Mouse (Mus musculus) retina, embryonic 14.5 days (tissue): ENCODE data around the gene Gstm5.
"Not testable (repeated sequence)": the region's sequence is repeated elsewhere in the genome, so short reads cannot be mapped to it uniquely, and the experiment has no call there.

Experiments
- DNase-seq: peaks from one replicate; pipeline ENCODE4 v3.0.0-alpha.2; 2015; ENCODE audit warnings: low spot score

The Gstm5 gene

GRCm38 (mm10) chr3:107873335-107874251 is 22.0 kb upstream of the Gstm5 start:
- DNase-seq: no peak

DNA sequence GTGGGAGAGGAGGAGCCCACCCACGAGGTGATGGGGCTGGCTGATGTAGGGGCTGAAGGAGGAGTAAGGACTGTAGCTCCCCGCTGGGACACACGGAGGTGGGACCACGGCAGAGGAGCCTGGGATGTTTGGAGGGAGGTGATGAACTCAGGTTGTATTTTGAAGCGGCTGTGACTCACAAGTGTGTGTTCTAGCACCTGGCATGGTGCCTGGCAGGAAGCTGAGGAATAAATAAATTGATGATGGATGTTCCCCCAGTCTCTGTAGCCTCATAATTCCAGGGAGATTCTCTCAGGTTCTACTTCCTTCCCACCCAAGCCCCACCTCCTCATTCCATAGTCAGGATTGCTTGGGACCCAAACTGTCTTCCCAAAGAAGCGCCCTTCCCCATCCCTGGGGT is 20.4 kb upstream of the Gstm5 start:
- DNase-seq: no peak

- DNase-seq: no peak
Observed at GRCm38 (mm10) chr3:107877005-107877404, 18.6 kb upstream of the Gstm5 start, which contains the start of gene Eps8l3. Gene Eps8l3, plus strand, starts transcription at chr3:107877229.

- DNase-seq: no peak
Observed at GRCm38 (mm10) chr3:107877747-107878736, 17.6 kb upstream of the Gstm5 start.

DNA sequence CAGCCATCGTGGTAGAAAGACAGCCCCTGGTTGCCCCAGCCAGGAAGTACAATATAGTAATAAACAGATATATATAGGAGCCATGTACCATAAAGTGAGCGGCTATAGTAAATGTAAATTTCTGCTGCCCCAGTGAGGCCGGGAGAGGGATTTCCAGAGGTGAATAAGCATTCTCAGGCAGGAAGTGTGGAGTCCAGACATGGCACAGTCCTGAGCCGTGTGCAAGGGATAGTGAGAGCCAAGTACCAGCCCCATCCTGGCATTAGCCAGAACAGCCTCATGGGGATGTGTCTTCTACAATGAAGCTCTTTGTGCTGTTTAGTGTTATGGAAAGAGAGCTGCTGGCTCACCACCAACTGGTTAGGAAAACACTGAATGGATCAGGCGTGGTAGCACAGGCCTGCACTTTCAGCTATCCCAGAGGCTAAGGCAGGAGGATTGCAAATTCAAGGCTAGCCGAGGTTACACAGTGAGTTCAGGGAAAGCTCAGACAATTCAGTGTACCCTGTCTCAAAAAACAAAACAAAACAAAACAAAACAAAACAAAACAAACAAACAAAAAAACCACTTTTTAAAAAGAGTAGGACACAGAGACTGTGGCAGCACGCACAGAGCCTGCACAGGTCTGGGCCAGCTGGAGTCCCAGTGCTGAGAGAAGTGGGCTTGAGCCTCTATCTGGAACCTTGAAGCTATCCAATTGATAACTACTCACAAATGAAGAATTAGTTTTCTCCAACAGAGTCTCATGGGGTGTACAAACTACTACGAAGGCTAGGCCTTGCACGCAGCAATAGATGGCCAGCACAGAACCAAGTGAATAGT is 7.7 kb upstream of the Gstm5 start:
- DNase-seq: no peak

GRCm38 (mm10) chr3:107889236-107889635 is 6.4 kb upstream of the Gstm5 start:
- DNase-seq: not testable (repeated sequence)

GRCm38 (mm10) chr3:107895194-107895719 is 364 bp upstream of the Gstm5 start:
- DNase-seq: no peak

- no peak for DNase-seq
Observed at GRCm38 (mm10) chr3:107898691-107899090, 3.1 kb downstream of the Gstm5 start.

GRCm38 (mm10) chr3:107900955-107901673 is 5.5 kb downstream of the Gstm5 start:
- no peak for DNase-seq

- DNase-seq: no peak
Observed at GRCm38 (mm10) chr3:107905942-107906341, 10.3 kb downstream of the Gstm5 start.

DNA sequence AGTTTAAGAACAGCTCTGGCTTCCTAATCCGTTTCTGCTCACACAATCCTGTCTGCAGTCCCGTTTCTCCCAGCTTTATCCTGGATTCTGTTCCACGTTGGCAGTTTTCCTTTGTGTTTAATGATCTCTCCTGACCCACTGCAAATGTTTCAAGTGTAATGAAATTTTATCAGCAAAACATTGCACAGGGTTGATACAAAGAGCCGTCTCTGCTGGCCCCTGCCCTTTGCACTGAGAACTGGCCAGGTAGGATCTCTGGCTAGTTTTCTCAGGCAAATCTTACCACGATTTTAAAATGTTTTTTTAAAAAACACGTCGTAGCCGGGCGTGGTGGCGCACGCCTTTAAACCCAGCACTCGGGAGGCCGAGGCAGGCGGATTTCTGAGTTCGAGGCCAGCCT is 21.1 kb downstream of the Gstm5 start:
- DNase-seq: no peak

DNA sequence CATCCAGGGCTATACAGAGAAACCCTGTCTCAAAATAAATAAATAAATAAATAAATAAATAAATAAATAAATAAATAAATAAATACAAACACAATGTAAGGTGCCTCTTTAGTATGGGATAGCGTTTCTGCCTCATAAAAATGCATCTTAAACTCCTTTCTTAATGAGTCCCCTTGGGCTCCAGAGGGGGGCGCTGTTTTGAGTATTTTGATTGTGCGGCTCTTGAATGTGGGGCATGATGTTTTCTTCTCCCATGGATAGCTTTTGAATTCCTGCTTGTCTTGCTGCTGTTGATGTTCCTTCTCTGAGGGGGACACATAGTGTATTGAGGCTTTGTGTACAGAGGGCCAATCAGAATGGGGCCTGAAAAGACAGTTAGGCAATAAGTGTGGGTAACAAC is 21.5 kb downstream of the Gstm5 start:
- DNase-seq: peak; percentile 34

DNA sequence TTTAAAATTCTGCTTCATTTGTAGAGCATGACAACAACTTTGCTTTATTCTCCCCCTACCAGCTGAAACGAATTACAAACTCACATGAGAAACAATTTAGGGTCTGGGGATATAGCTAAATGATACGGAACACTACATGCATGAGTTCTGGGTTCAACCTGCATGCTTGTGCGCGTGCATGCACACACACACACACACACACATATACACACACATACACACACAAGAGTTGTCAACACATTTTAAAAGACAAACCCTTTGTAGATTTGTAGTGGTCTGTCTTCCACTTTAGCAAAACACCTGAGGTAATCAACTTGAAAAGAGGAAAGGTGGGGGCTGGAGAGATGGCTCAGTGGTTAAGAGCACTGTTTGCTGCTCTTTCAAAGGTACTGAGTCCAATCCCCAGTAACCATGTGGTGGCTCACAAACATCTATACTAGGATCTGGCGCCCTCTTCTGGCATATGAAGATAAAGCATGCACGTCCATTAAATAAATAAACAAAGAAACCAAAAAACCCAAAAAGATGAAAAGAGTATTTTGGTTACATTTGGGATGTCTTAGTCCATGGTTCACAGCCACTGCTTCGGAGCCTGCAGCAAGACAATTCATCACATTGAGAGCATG is 22.3 kb downstream of the Gstm5 start:
- peak; percentile 84 for DNase-seq

DNA sequence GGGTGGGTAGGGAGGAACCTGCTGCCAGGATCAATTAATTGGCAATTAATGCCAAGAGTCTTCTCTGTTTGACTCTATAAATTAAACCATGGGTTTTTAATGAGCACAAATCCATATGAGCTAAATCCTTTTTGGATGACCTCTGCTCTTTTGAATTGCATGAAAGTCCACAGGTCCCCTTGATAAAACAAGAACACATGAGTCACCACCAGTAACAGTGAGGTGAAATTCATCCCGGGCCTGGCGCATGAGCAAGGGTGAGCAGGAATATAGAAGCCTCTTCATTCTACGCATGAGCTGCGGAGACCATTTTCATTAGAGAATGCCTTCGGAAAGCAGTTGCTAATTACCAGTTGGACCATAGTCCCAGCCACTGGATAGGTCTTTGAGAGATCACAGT is 24.7 kb downstream of the Gstm5 start:
- DNase-seq: no peak

- DNase-seq: no peak
Observed at GRCm38 (mm10) chr3:107925335-107925734, 29.7 kb downstream of the Gstm5 start.

GRCm38 (mm10) chr3:107927841-107928240 is 32.2 kb downstream of the Gstm5 start:
- no peak for DNase-seq

DNA sequence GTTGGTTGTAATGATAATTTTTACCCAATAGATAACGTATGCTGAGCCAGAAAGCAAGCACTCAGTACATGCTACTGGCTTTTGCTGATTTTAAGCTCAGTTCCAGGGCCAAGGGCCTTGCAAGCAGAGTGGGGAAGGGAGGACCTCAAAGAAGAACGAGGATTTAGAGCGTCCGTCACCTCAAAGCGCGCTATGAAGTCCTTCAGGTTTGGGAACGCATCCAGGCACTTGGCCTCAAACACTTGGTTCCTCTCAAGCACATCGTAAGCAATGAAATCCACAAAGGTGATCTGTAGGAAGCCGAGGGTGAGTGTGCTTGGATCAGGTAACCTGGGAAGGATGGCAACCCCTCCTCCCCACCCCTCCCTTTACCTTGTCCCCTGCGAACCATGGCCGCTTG is 33.1 kb downstream of the Gstm5 start:
- no peak for DNase-seq

- DNase-seq: no peak
Observed at GRCm38 (mm10) chr3:107929243-107929642, 33.6 kb downstream of the Gstm5 start.

- DNase-seq: no peak
Observed at GRCm38 (mm10) chr3:107929731-107930130, 34.1 kb downstream of the Gstm5 start.

DNA sequence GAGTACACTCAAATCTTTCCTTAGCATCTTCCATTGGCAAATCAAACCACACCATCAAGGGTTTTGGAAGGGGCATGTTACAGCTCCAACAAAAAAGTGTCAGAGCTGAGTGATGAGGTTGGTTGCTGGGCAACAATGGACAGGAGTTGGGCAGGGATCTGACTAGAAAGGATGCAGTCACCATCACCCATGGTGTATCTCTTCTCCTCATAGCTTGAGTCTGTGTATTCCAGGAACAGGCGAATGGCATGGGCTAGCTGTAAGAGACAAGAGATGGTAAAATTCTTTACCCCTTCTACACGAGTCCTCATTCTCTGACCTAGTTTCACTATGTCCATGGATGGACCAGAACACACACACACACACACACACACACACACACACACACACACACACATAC is 35.5 kb downstream of the Gstm5 start:
- no peak for DNase-seq
